Mouse (Mus musculus) embryonic facial prominence, embryonic 11.5 days (tissue): ENCODE data around the gene Snap23. TPM values are rescaled to one million over a fixed set of nuclear protein-coding genes. Genes with fewer than 3 reads are reported as not detected.
A peak's percentile ranks its signal among the peaks of the same experiment; 100 is the strongest.

Experiments used
- ATAC-seq: fragments of 200-750 bp; cut with Nextera tagmentation; replicated peaks from 2 replicates; pipeline ENCODE4 v1.8.0; 2017; ENCODE audit warnings: low read depth; ENCODE audit not compliant: insufficient number of reproducible peaks, low FRiP score, low TSS enrichment
- DNase-seq: peaks from one replicate; pipeline ENCODE4 v3.0.0-alpha.2; 2015; ENCODE audit warnings: low spot score
- H3K27ac ChIP-seq: fragments of 300-500 bp; sonication (generic); replicated peaks from 2 replicates; pipeline ENCODE4 v1.5.1; 2014; ENCODE audit warnings: mild to moderate bottlenecking, low read depth, low read length, control low read depth
- H3K27me3 ChIP-seq: fragments of 300-500 bp; sonication (generic); 2 replicates; pipeline ENCODE4 v1.6.1; 2014; ENCODE audit warnings: mild to moderate bottlenecking, low read length, moderate library complexity, mixed read lengths; ENCODE audit not compliant: control insufficient read depth, insufficient read depth
- H3K36me3 ChIP-seq: fragments of 300-500 bp; sonication (generic); replicated peaks from 2 replicates; pipeline ENCODE4 v1.6.1; 2014; ENCODE audit warnings: low read depth, mild to moderate bottlenecking, low read length, moderate library complexity, mixed read lengths; ENCODE audit not compliant: control insufficient read depth, insufficient read depth
- H3K4me1 ChIP-seq: fragments of 300-500 bp; sonication (generic); 2 replicates; pipeline ENCODE4 v1.6.1; 2014; ENCODE audit warnings: low read length, mixed read lengths; ENCODE audit not compliant: control insufficient read depth, insufficient read depth
- H3K4me2 ChIP-seq: fragments of 300-500 bp; sonication (generic); 2 replicates; pipeline ENCODE4 v1.6.1; 2014; ENCODE audit warnings: low read depth, mild to moderate bottlenecking, control low read depth, low read length, moderate library complexity
- H3K4me3 ChIP-seq: fragments of 300-500 bp; sonication (generic); 2 replicates; pipeline ENCODE4 v1.5.1; 2014; ENCODE audit warnings: low read depth, low read length, control low read depth
- H3K9ac ChIP-seq: fragments of 300-500 bp; sonication (generic); replicated peaks from 2 replicates; pipeline ENCODE4 v1.6.1; 2014; ENCODE audit warnings: mild to moderate bottlenecking, control low read depth, low read length
- H3K9me3 ChIP-seq: fragments of 300-500 bp; sonication (generic); replicated peaks from 2 replicates; pipeline ENCODE4 v1.6.1; 2016; ENCODE audit warnings: mild to moderate bottlenecking, low read length, inconsistent platforms, mixed read lengths; ENCODE audit not compliant: control insufficient read depth
- WGBS: fragments of 180-500 bp; shearing (Covaris S2); extraction: QIAGEN DNeasy Blood & Tissue Kit; methylation state at CpG from one replicate; pipeline ENCODE4 v1.1.7; 2014; 5-methylcytosine and 5-hydroxymethylcytosine counted together
- polyA plus RNA-seq: library from polyadenylated mRNA; unstranded; fragments of >200 nt; fragmentation: Nextera tagmentation; extraction: Ambion mirVana; gene quantifications from 2 replicates; pipeline ENCODE4 v1.2.1, GENCODE M21; 2014

The Snap23 gene
- polyA plus RNA-seq, 1 experiment from 2014 or later, result 66.4 TPM

- H3K9ac ChIP-seq, result no peak overlapping the region
- 75% methylated on average over 7 of the region's 7 CpGs for WGBS
- no peak for ATAC-seq
Observed at GRCm38 (mm10) chr2:120643836-120644235, 76.4 kb downstream of the Snap23 start.

DNA sequence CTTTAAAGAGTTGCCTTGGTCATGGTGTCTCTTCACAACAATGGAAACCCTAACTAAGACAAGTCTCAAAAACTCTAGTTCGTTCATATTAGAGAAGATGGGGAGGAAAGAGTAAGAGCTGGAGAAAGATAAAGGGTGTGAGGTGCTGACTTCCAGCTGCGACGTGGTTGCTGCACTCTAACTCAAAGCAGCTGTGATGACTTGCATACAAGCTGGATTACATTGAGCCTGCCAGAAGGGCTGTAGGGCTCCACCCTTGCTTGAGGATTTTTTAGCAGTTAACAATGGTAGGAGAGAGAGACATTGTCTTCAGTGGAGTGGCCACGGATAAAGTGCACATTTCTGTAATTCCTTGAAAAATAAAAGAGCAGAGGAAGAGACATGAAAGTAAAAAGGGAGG is 79.3 kb downstream of the Snap23 start:
- DNase-seq (peak; percentile 46), ATAC-seq (no peak)
- 64% methylated on average over 4 of the region's 4 CpGs for WGBS
- no peaks in the 10 kb centered on the region for H3K27me3 ChIP-seq
- no peak overlapping the region for H3K9ac ChIP-seq
- no peak overlapping the region for H3K4me3 ChIP-seq
- H3K27ac ChIP-seq, result no peak overlapping the region
- H3K9me3 ChIP-seq, result no peaks in the 10 kb centered on the region
- no peaks in the 10 kb centered on the region for H3K36me3 ChIP-seq
- no peak overlapping the region for H3K4me2 ChIP-seq
- H3K4me1 ChIP-seq, result no peaks in the 10 kb centered on the region

More at GRCm38 (mm10) chr2:120643836-120644235, 76.4 kb downstream of the Snap23 start:
- Histone ChIP-seq H3K4me3 (no peak overlapping the region), H3K9me3 (no peaks in the 10 kb centered on the region), H3K4me2 (no peak overlapping the region), H3K27me3 (no peaks in the 10 kb centered on the region), H3K27ac (no peak overlapping the region), H3K36me3 (no peaks in the 10 kb centered on the region), H3K4me1 (no peaks in the 10 kb centered on the region)
- no peak for DNase-seq

Other genes with a start within 250 kb of the Snap23 start
- gene Vps39, start 214.5 kb upstream of the Snap23 start, polyA plus RNA-seq, result 26.8 and 30.9 TPM in 2 replicates
- gene Ganc, start 163.8 kb upstream of the Snap23 start, polyA plus RNA-seq, result 5.6 and 8.3 TPM in 2 replicates
- gene Tmem87a, start 163.6 kb upstream of the Snap23 start, polyA plus RNA-seq, result 8.0 and 10.4 TPM in 2 replicates
- 2.3 and 4.9 TPM in 2 replicates for gene Capn3, start 111.7 kb upstream of the Snap23 start, polyA plus RNA-seq
- 55.9 and 59.2 TPM in 2 replicates for gene Zfp106, start 3.8 kb upstream of the Snap23 start, polyA plus RNA-seq
- gene Haus2, start 41.7 kb downstream of the Snap23 start, polyA plus RNA-seq, result 33.3 and 33.8 TPM in 2 replicates
- gene Lrrc57, start 41.8 kb downstream of the Snap23 start, polyA plus RNA-seq, result 26.0 and 27.0 TPM in 2 replicates
- 3.4 and 3.7 TPM in 2 replicates for gene Stard9, start 61.5 kb downstream of the Snap23 start, polyA plus RNA-seq